Mouse (Mus musculus): ENCODE measurements at regions not wholly inside any gene's neighbourhood (a gene's known extent, or its start where the extent isn't known, plus 50 kb on each side); places are given as distances from the start of the nearest gene placed in this dataset.

DNA sequence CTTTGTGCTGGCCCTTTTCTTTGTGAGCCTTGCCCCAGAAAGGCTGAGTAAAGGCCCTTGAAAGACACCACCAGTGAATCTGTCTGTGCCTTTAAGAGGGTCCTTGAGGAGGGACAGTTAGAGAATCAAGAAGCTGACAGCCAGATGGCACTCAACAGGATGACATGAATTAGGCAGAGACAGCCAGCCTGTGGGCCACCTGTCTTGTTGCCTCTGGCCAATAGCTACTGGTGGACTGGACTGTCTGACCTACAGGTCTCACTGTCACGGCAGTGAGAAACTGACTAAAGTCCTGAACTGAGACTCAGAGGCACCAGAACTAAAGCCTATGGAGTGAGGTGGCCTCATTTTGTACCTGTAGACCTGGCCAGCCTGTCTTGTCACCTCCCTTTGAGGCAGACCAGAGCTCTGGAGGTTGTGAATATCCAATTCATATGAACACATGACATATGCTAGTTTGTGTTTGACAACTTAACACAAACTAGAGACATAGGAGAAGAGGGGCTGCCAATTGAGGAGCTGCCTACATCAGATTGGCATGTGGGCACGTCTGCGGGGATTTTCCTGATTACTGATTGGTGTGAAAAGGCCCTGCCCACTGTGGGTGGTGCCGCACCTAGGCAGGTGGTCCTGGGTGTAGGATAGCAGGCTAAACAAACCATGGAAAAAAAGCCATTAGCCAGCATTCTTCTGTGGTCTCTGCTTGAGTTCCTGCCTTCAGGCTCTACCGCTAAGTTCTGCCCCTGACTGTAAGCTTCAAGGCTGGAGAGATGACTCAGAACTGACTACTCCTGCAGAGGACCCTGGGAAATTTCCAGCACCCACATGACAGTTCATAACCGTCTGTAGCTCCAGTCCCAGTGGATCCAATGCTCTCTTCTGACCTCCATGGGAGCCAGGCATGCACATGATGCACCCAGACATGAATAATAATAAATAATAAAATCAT lies 100.1 kb upstream of the Bod1 start:
- WGBS, result 86% methylated on average over 6 of the region's 6 CpGs
- H3K27ac ChIP-seq, result 0 out of 2 replicates have a peak overlapping the region, but pooled peaks have one; percentile 13
- H3K9ac ChIP-seq, result no peak overlapping the region
- H3K36me3 ChIP-seq (replicated peaks), result no peaks in the 10 kb centered on the region
- no peaks in the 10 kb centered on the region for H3K9me3 ChIP-seq
- ATAC-seq (ENCODE audit: low FRiP score), result no peak
- no peak overlapping the region for H3K4me3 ChIP-seq (replicated peaks)
- no peak overlapping the region for H3K4me2 ChIP-seq
- H3K4me1 ChIP-seq, result peaks cover 25% of the 10 kb centered on the region
- H3K27me3 ChIP-seq, result no peaks in the 10 kb centered on the region

DNA sequence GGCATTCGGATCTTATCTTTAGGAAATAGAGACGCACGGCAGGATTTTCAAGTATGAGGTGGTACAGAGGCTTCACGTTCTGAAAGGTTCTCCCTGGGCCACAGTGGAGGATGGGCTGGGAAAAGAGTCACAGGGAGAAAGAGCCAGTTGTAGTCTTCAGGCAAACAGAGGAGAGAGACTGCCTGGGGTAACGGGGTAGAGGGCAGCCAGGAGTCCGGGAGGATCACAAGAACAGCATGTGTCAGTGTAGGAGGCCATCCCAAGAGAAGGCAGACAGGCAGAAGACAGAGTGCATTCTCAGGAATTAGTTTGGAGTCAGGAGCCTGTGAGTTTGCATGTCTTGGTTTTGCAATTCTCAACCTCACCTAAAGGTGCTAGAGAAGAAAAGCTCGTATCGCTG lies 94.5 kb upstream of the Cpeb4 start:
- WGBS, result 88% methylated on average over 8 of the region's 8 CpGs
- no peaks in the 10 kb centered on the region for H3K4me1 ChIP-seq
- no peaks in the 10 kb centered on the region for H3K9me3 ChIP-seq
- no peaks in the 10 kb centered on the region for H3K27me3 ChIP-seq
- no peak overlapping the region for H3K4me3 ChIP-seq (replicated peaks)
- H3K4me2 ChIP-seq, result no peak overlapping the region
- H3K9ac ChIP-seq, result no peak overlapping the region
- no peak for ATAC-seq (ENCODE audit: low FRiP score)
- no peak overlapping the region for H3K27ac ChIP-seq
- H3K36me3 ChIP-seq (replicated peaks), result no peaks in the 10 kb centered on the region

DNA sequence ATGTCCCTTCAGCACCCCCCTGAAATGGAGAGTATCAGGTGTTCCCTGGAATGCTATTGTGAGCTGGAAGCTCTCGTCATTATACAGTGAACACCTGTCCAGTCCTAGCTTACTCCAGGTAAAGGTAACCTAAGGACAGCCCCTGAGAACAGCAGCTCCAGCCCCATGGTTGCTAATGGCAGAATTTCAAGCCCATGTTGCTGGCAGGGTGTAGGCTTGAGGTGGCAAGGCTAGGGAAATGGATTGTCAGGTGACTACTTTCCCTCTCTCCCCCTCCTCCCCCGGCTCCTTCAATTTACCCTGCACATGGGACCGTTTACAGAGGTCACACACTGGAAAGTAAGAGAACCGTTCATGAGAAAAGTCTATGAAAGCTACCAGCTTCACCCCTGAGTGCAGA lies 93.2 kb upstream of the Cpeb4 start:
- no peak for ATAC-seq (ENCODE audit: low FRiP score)
- WGBS, result 74% methylated on average over 4 of the region's 4 CpGs

DNA sequence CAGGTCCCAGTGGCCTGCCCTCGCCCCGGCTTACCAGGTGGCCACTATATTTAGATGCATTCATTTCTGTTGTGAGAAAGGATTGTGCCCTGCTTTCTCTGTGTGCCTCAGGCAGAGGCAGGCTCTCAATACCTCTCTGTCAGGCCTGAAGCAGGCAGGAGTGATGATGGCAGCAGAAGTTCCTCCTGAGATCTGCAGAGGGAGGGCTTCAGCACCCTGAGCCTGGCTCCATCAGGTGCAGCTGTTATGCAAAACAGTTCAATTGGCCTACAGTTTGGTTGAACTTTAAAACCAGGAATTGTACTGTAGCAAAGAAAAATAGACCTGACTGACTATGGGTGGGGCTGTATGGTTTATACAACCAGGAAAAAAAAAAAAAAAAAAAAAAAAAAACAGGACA lies 92.7 kb upstream of the Cpeb4 start:
- H3K4me1 ChIP-seq, result no peaks in the 10 kb centered on the region
- H3K4me3 ChIP-seq (replicated peaks), result no peak overlapping the region
- 89% methylated on average over 2 of the region's 2 CpGs for WGBS
- no peaks in the 10 kb centered on the region for H3K9me3 ChIP-seq
- no peak overlapping the region for H3K27ac ChIP-seq
- ATAC-seq (ENCODE audit: low FRiP score), result no peak
- no peak overlapping the region for H3K4me2 ChIP-seq
- no peaks in the 10 kb centered on the region for H3K36me3 ChIP-seq (replicated peaks)
- H3K27me3 ChIP-seq, result no peaks in the 10 kb centered on the region
- no peak overlapping the region for H3K9ac ChIP-seq

More for the DNA sequence above, 93.2 kb upstream of the Cpeb4 start:
- Histone ChIP-seq H3K4me2 (no peak overlapping the region), H3K9ac (no peak overlapping the region), H3K4me1 (no peaks in the 10 kb centered on the region), H3K9me3 (no peaks in the 10 kb centered on the region), H3K36me3 (replicated peaks) (no peaks in the 10 kb centered on the region), H3K27ac (no peak overlapping the region), H3K4me3 (replicated peaks) (no peak overlapping the region), H3K27me3 (no peaks in the 10 kb centered on the region)

DNA sequence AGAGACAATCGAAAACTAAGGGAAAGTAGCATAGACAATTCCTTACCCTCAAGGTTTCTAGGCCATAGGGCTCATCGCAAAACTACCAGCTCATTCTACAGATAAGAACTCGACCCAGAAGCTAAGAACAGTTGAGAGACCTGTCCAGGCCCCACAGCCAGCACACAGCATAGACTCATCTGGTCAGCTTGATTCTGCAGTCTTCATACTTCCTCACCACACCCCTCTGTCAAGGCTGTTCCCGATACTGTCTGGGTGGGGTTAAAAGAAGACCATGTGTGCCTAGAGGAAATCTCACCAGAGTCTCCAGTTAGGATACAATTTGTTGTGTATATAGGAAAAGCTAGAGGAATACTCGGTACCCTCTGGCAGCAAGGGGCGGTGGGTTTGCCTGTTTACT lies 91.0 kb upstream of the Cpeb4 start:
- Histone ChIP-seq H3K36me3 (replicated peaks) (no peaks in the 10 kb centered on the region), H3K9ac (no peak overlapping the region), H3K4me3 (replicated peaks) (no peak overlapping the region), H3K27ac (no peak overlapping the region), H3K4me2 (no peak overlapping the region), H3K4me1 (no peaks in the 10 kb centered on the region), H3K9me3 (no peaks in the 10 kb centered on the region), H3K27me3 (no peaks in the 10 kb centered on the region)
- ATAC-seq (ENCODE audit: low FRiP score), result no peak
- 85% methylated on average over 6 of the region's 6 CpGs for WGBS

DNA sequence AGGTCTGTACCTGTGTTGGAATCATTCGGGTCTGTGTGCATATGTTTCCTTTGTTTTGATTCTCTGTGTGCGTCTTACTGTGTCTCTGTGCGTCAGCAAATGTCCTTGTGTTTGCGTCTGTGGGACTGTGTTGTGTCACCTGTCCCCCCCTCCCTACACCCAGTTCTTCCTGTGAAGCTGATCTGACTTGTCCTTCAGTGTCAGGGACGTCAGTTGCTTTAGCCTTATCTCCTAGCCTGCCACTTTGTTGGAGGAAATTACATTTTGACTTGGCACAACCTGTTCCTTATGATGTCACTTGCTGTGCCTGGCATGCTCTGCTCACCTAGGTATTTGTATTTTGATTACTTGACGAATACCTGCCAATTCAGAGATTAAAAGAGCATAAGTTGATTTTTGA lies 90.4 kb upstream of the Cpeb4 start:
- Histone ChIP-seq H3K36me3 (replicated peaks) (no peaks in the 10 kb centered on the region), H3K4me1 (no peaks in the 10 kb centered on the region), H3K9ac (no peak overlapping the region), H3K4me3 (replicated peaks) (no peak overlapping the region), H3K27ac (no peak overlapping the region), H3K4me2 (no peak overlapping the region), H3K27me3 (no peaks in the 10 kb centered on the region), H3K9me3 (no peaks in the 10 kb centered on the region)
- WGBS, result 90% methylated on average over 6 of the region's 6 CpGs
- no peak for ATAC-seq (ENCODE audit: low FRiP score)

DNA sequence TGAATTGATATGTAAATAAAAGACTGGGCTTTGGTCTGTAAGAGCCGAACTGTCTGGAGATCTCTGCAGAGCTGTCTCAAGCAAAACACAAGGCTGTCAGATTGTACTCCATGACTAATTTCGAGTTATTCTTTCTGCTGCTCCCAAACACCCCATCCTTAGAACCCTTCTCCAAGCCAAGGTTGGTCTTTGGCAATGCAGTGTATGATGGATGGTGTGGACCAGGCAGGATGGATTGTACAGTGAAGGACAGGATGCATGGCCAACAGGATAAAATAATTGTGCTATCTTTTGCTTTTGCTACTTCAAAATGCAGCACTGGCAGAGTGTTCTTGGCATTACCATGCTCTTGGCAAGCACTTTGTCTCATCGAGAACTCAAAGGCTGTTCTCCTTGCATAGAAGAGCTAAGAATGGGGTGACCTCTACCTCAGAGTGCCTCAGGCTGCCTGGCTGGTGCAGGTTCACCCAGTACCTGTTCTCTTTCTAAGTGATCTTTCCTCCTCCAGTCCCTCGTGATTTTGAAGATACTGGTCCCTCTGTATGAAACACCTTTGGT lies 88.4 kb upstream of the Cpeb4 start:
- H3K9me3 ChIP-seq, result no peaks in the 10 kb centered on the region
- no peaks in the 10 kb centered on the region for H3K36me3 ChIP-seq (replicated peaks)
- H3K4me2 ChIP-seq, result no peak overlapping the region
- no peak for ATAC-seq (ENCODE audit: low FRiP score)
- H3K4me1 ChIP-seq, result no peaks in the 10 kb centered on the region
- no peak overlapping the region for H3K27ac ChIP-seq
- no peak overlapping the region for H3K9ac ChIP-seq
- 82% methylated on average over 4 of the region's 4 CpGs for WGBS
- H3K27me3 ChIP-seq, result no peaks in the 10 kb centered on the region
- H3K4me3 ChIP-seq (replicated peaks), result no peak overlapping the region

DNA sequence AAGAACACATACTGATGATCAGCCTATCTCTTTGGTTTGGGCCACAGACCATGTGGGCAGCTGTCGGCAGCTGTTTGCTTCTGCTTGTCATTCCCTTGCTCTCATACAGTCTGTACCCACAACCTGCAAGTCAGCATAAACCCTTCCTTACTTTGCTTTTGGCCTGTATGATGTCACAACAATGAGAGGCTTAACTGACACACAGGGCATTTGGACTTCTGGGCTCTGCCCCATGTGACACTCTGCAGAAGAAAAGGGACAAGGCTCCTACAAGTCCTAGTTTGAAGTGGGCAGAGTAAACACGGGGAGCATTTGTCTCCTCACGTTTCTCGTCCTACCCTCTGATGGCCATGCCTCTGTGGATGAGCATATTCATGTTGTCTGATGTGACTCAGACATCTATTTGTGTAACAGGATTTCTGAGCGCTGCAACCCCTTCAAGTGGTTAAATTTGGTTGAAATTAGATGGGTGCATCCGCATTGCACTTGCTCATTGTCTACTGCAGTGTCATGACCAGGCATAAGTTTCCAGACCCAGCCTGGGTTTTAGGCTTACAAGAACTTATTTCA lies 87.6 kb upstream of the Cpeb4 start:
- Histone ChIP-seq H3K4me1 (no peaks in the 10 kb centered on the region), H3K27me3 (no peaks in the 10 kb centered on the region), H3K4me3 (replicated peaks) (no peak overlapping the region), H3K9me3 (no peaks in the 10 kb centered on the region), H3K27ac (no peak overlapping the region), H3K4me2 (no peak overlapping the region), H3K36me3 (replicated peaks) (no peaks in the 10 kb centered on the region), H3K9ac (no peak overlapping the region)
- 93% methylated on average over 6 of the region's 6 CpGs for WGBS
- ATAC-seq (ENCODE audit: low FRiP score), result no peak

DNA sequence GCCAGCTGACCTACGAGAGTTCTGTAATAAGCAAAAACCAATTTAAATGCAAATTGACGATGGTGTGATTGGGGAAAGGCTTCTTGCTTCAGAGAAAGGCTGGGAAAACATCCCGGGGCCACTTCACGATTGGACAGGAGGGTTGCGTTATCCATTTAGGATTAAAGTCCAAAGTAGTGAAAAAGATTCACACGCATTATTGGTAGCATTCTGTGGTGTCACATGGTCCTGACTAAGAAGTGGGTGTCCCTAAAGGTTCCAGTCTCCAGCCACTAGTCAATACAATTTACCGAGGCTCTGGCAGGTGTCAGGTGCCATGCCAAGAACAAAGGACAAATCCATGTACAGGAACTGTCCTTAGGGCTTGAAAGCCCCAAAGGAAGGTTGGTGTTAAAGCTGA lies 86.9 kb upstream of the Cpeb4 start:
- no peak for ATAC-seq (ENCODE audit: low FRiP score)
- no peaks in the 10 kb centered on the region for H3K9me3 ChIP-seq
- H3K4me3 ChIP-seq (replicated peaks), result no peak overlapping the region
- no peak overlapping the region for H3K9ac ChIP-seq
- H3K4me2 ChIP-seq, result no peak overlapping the region
- H3K27ac ChIP-seq, result no peak overlapping the region
- no peaks in the 10 kb centered on the region for H3K4me1 ChIP-seq
- H3K36me3 ChIP-seq (replicated peaks), result no peaks in the 10 kb centered on the region
- H3K27me3 ChIP-seq, result no peaks in the 10 kb centered on the region
- WGBS, result 77% methylated on average over 7 of the region's 7 CpGs

DNA sequence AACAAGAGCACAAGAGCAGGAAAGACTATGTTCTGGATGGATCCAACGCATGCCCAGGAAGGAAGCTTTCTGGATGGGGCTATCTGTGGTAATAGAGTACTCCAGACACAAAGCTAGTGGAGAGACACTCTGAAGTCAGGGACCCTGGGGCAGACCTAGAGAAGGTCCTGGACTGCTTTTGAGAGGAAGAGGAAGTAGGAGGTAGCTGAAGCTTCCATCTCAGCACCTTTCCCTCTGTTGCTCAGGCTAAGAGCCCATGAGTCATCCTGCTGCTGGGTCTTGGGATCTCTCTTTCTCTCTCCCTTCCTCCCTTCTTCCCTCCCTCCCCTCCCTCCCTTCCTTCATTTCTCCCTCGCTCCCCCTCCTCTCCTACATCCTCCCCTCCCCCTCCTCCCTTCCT lies 84.6 kb upstream of the Cpeb4 start:
- 80% methylated on average over 2 of the region's 2 CpGs for WGBS
- no peak overlapping the region for H3K4me3 ChIP-seq (replicated peaks)

DNA sequence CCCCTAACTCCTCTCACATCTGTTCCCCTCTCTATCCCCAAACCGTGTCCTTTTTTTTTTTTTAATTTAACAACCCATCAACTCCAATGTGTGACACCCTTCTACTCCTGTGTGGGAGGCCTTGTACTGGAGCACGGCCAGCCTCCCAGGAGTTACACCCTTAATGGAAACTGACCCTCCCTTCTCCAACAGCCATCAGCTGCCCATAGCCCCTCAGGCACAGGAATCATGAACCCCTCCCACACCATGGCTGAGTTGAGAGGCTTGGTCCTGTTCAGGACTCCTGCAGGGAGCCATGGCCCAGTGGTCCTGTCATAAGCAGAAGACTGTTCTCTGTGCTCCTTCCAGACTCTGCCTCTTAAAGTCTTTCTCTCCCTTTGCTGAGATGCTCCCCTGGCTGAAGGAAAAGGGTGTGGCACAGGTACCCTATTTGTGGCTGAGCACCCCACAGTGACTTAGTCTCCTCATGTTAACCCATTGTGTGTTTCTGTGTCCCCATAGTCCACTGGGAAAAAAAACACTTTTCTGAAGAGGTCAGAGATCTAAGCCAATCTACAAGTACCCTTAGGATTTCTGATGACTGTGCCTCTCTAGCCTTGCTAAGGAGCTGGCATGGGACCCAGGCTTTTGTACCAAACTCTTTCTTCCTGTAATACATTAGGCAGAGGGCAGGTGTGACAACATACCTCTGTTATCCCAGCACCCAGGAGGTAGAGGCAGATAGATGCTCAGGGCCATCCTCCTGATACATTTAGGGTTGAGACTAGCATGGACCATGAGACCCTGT lies 83.9 kb upstream of the Cpeb4 start:
- no peaks in the 10 kb centered on the region for H3K27me3 ChIP-seq
- no peak overlapping the region for H3K9ac ChIP-seq
- H3K4me1 ChIP-seq, result no peaks in the 10 kb centered on the region
- WGBS, result 62% methylated on average over 2 of the region's 2 CpGs
- H3K9me3 ChIP-seq, result no peaks in the 10 kb centered on the region
- H3K27ac ChIP-seq, result no peak overlapping the region
- no peak for ATAC-seq (ENCODE audit: low FRiP score)
- no peak overlapping the region for H3K4me3 ChIP-seq (replicated peaks)
- no peaks in the 10 kb centered on the region for H3K36me3 ChIP-seq (replicated peaks)
- no peak overlapping the region for H3K4me2 ChIP-seq

More for the DNA sequence above, 84.6 kb upstream of the Cpeb4 start:
- Histone ChIP-seq H3K4me1 (no peaks in the 10 kb centered on the region), H3K27ac (no peak overlapping the region), H3K9me3 (no peaks in the 10 kb centered on the region), H3K4me2 (no peak overlapping the region), H3K36me3 (replicated peaks) (no peaks in the 10 kb centered on the region), H3K9ac (no peak overlapping the region), H3K27me3 (no peaks in the 10 kb centered on the region)
- ATAC-seq (ENCODE audit: low FRiP score), result no peak

DNA sequence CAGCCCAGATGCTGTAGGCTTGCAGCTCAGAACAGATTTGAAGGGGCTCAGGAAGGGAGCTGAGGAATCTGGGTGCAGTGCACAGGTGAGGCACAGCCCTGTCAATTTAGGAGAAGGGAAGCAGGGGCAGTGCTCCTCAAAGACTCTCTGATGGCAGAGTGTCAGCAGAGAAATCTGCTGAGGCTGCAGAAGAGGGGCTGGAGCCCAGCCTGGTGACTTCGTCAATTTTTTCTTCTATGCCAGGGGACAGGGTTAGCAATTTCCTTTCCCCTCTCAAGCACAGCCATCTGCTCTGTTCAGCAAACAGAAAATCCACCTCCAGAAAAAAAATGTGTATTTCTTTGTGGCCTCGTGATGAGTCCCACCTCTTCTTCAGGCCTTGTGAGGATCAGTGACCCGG lies 82.0 kb upstream of the Cpeb4 start:
- Histone ChIP-seq H3K9me3 (no peaks in the 10 kb centered on the region), H3K9ac (no peak overlapping the region), H3K4me1 (no peaks in the 10 kb centered on the region), H3K36me3 (replicated peaks) (no peaks in the 10 kb centered on the region), H3K4me2 (no peak overlapping the region), H3K4me3 (replicated peaks) (no peak overlapping the region), H3K27ac (no peak overlapping the region), H3K27me3 (no peaks in the 10 kb centered on the region)
- 86% methylated on average over 3 of the region's 3 CpGs for WGBS
- no peak for ATAC-seq (ENCODE audit: low FRiP score)
